Mouse (Mus musculus): ENCODE data around the gene Txlna. TPM values are rescaled to one million over a fixed set of nuclear protein-coding genes. Genes with fewer than 3 reads are reported as not detected.
A peak's percentile ranks its signal among the peaks of the same experiment; 100 is the strongest.

Txlna gene
- total and polyA plus RNA-seq, 3 experiments: 51.8 to 64.7 (median 52.2) TPM

- Histone ChIP-seq H3K4me2 (ENCODE audit: insufficient read depth, low read depth, poor library complexity, severe bottlenecking) (peak within 1 kb of the TSS; percentile 35), H3K27me3 (replicated peaks) (no peaks in the 10 kb centered on the region), H3K4me3 (replicated peaks in 1 of 3; ENCODE audit: low read depth in 2 of 3, low read length in 2 of 3, poor library complexity in 1 of 3) (peak within 1 kb of the TSS; percentile 31 to 77 (median 54)), H3K36me3 (replicated peaks in 1 of 2; ENCODE audit: control insufficient read depth in 1 of 2, insufficient read depth in 1 of 2, low read length in 1 of 2) (peaks cover 27 to 47% of the 10 kb centered on the region in 2 experiments), H3K9me3 (replicated peaks; ENCODE audit: low read length) (no peaks in the 10 kb centered on the region), H3K9ac (ENCODE audit: insufficient read depth, low read depth) (peak within 1 kb of the TSS; percentile 46; the same call in 1 of the 2 replicates), H3K27ac (ENCODE audit: insufficient read depth, low read depth) (peak within 1 kb of the TSS; percentile 29), H3K79me2 (replicated peaks; ENCODE audit: control insufficient read depth, extremely low read depth, insufficient read depth, poor library complexity, severe bottlenecking) (no peaks in the 10 kb centered on the region), H3K4me1 (ENCODE audit: control insufficient read depth in 1 of 2, insufficient read depth in 2 of 2) (peaks cover 11 to 63% of the 10 kb centered on the region in 2 experiments)
- dilution Hi-C loops (cut with MboI; ENCODE audit: extremely low pct_ligation_motif_present, extremely low pct_unique_long_range_greater_than_20kb, low sequenced_read_pairs): no loop called here
- TF ChIP-seq BHLHE40 (IDR thresholded peaks at IDR 0.05; ENCODE audit: low read depth, low read length) (0 out of 2 replicates have a peak, but pooled peaks have one; percentile 10), MXI1 (IDR thresholded peaks at IDR 0.05; ENCODE audit: low read depth, low read length) (0 out of 2 replicates have a peak, but pooled peaks have one; percentile 11), GABPA (IDR thresholded peaks at IDR 0.05; ENCODE audit: insufficient replicate concordance, low read depth, low read length) (no peak)
- in situ Hi-C loops (cut with MboI; ENCODE audit: low pct_ligation_motif_present, low pct_unique_long_range_greater_than_20kb, low sequenced_read_pairs): loop anchor here (25.0 kb wide), 1 partner anchor 261 kb away; no protein-coding TSS in a partner anchor
- no peak for DNase-seq (ENCODE audit: extremely low read depth)
Observed at GRCm38 (mm10) chr4:129623681-129624091, 17.2 kb downstream of the Txlna start, which contains the start of gene Ccdc28b. Gene Ccdc28b (minus strand): TSS chr4:129623947.

- DNase-seq (ENCODE audit: extremely low read depth): no peak
- Histone ChIP-seq H3K4me1 (ENCODE audit: control insufficient read depth in 1 of 2, insufficient read depth in 2 of 2) (peaks cover 11 to 67% of the 10 kb centered on the region in 2 experiments), H3K79me2 (replicated peaks; ENCODE audit: control insufficient read depth, extremely low read depth, insufficient read depth, poor library complexity, severe bottlenecking) (no peaks in the 10 kb centered on the region), H3K36me3 (replicated peaks in 1 of 2; ENCODE audit: control insufficient read depth in 1 of 2, insufficient read depth in 1 of 2, low read length in 1 of 2) (peaks cover 20 to 40% of the 10 kb centered on the region in 2 experiments), H3K4me3 (replicated peaks in 1 of 3; ENCODE audit: low read depth in 2 of 3, low read length in 2 of 3, poor library complexity in 1 of 3) (peak overlapping the region in 2 of 3 experiments; percentile 54 to 77), H3K4me2 (ENCODE audit: insufficient read depth, low read depth, poor library complexity, severe bottlenecking) (peak overlapping the region; percentile 10), H3K27ac (ENCODE audit: insufficient read depth, low read depth) (no peak overlapping the region), H3K27me3 (replicated peaks) (no peaks in the 10 kb centered on the region), H3K9ac (ENCODE audit: insufficient read depth, low read depth) (peak overlapping the region; percentile 46; the same call in 1 of the 2 replicates), H3K9me3 (replicated peaks; ENCODE audit: low read length) (no peaks in the 10 kb centered on the region)
- in situ Hi-C loops (cut with MboI; ENCODE audit: low pct_ligation_motif_present, low pct_unique_long_range_greater_than_20kb, low sequenced_read_pairs) (loop anchor here (25.0 kb wide), 1 partner anchor 261 kb away; no protein-coding TSS in a partner anchor), dilution Hi-C loops (cut with MboI; ENCODE audit: extremely low pct_ligation_motif_present, extremely low pct_unique_long_range_greater_than_20kb, low sequenced_read_pairs) (no loop called here)
- TF ChIP-seq TCF12 (IDR thresholded peaks at IDR 0.05; ENCODE audit: low read depth, low read length): no peak
- no peak for TF ChIP-seq MEF2A (IDR thresholded peaks at IDR 0.05; ENCODE audit: borderline replicate concordance, low read depth, low read length)
- TF ChIP-seq MAFK (IDR thresholded peaks at IDR 0.05; ENCODE audit: insufficient replicate concordance, low read length): no peak
- no peak for TF ChIP-seq MAX (IDR thresholded peaks at IDR 0.05; ENCODE audit: low read length)
- no peak for TF ChIP-seq PAX5 (IDR thresholded peaks at IDR 0.05; ENCODE audit: low read length)
- TF ChIP-seq GABPA (IDR thresholded peaks at IDR 0.05; ENCODE audit: insufficient replicate concordance, low read depth, low read length): no peak
- TF ChIP-seq NELFE (IDR thresholded peaks at IDR 0.05; ENCODE audit: low read depth, low read length): no peak
- TF ChIP-seq NRF1 (IDR thresholded peaks at IDR 0.05; ENCODE audit: low read depth, low read length): no peak
Observed at GRCm38 (mm10) chr4:129622803-129623535, 17.9 kb downstream of the Txlna start.

Data from CH12.LX (cell line).